Mouse (Mus musculus) CH12.LX (cell line): ENCODE data around the gene Limd1. TPM values are rescaled to one million over a fixed set of nuclear protein-coding genes. Genes with fewer than 3 reads are reported as not detected.

Experiments
- DNase-seq: peaks from one replicate; pipeline ENCODE4 v3.0.0-alpha.2; 2013; ENCODE audit errors: extremely low read depth
- H3K27ac ChIP-seq: 2 replicates; pipeline ENCODE4 v1.5.1; 2012; ENCODE audit warnings: low read depth, mild to moderate bottlenecking, control low read depth, moderate library complexity; ENCODE audit not compliant: insufficient read depth
- H3K27me3 ChIP-seq: replicated peaks from 2 replicates; pipeline ENCODE3; 2012; ENCODE audit warnings: inconsistent platforms
- H3K36me3 ChIP-seq, 2 experiments: replicated peaks in 1 of 2; 2 replicates each; pipeline versions ENCODE3 to v1.6.1; 2012; ENCODE audit warnings: inconsistent platforms in 1 of 2, low read length in 1 of 2, mild to moderate bottlenecking in 1 of 2, mixed read lengths in 1 of 2, moderate library complexity in 1 of 2; ENCODE audit not compliant: control insufficient read depth in 1 of 2, insufficient read depth in 1 of 2
- H3K4me1 ChIP-seq, 2 experiments: 2 replicates each; pipeline ENCODE4 v1.6.1; 2012; ENCODE audit warnings: inconsistent platforms in 1 of 2, moderate library complexity in 1 of 2; ENCODE audit not compliant: insufficient read depth in 2 of 2, control insufficient read depth in 1 of 2
- H3K4me2 ChIP-seq: 2 replicates; pipeline ENCODE4 v1.6.1; 2012; ENCODE audit warnings: low read depth, mild to moderate bottlenecking, control low read depth; ENCODE audit not compliant: poor library complexity, insufficient read depth, severe bottlenecking
- H3K4me3 ChIP-seq, 3 experiments: fragments of 150-350 bp in 1 of 3; sonication (generic) in 1 of 3; replicated peaks in 1 of 3; 2 replicates each; pipeline versions ENCODE3 to v1.5.1; 2011 to 2012; ENCODE audit warnings: low read depth in 2 of 3, low read length in 2 of 3, mild to moderate bottlenecking in 2 of 3, moderate library complexity in 2 of 3, control low read depth in 1 of 3, improper control_type of control experiment in 1 of 3, inconsistent platforms in 1 of 3, mixed read lengths in 1 of 3; ENCODE audit not compliant: poor library complexity in 1 of 3
- H3K79me2 ChIP-seq: replicated peaks from 2 replicates; pipeline ENCODE4 v1.6.1; 2012; ENCODE audit warnings: mild to moderate bottlenecking, moderate library complexity; ENCODE audit not compliant: control insufficient read depth, poor library complexity, insufficient read depth, severe bottlenecking; ENCODE audit errors: extremely low read depth
- H3K9ac ChIP-seq: 2 replicates; pipeline ENCODE4 v1.6.1; 2012; ENCODE audit warnings: low read depth, mild to moderate bottlenecking, control low read depth, moderate library complexity; ENCODE audit not compliant: insufficient read depth
- H3K9me3 ChIP-seq: replicated peaks from 2 replicates; pipeline ENCODE3; 2012; ENCODE audit warnings: low read length, inconsistent platforms, mixed read lengths
- CHD1 ChIP-seq: IDR thresholded peaks from 2 replicates; pipeline ENCODE4 v1.6.1; 2012; ENCODE audit warnings: low read depth, low read length, improper control_type of control experiment, inconsistent platforms
- CHD2 ChIP-seq: IDR thresholded peaks from 2 replicates; pipeline ENCODE4 v1.6.1; 2011; ENCODE audit warnings: low read length, improper control_type of control experiment
- CTCF ChIP-seq, 2 experiments: IDR thresholded peaks in 1 of 2; conservative IDR thresholded peaks in 1 of 2; 2 replicates each; pipeline ENCODE4 v1.5.1; 2011 to 2012; ENCODE audit warnings: low read depth in 2 of 2, low read length in 2 of 2, improper control_type of control experiment in 1 of 2, inconsistent platforms in 1 of 2, mild to moderate bottlenecking in 1 of 2, moderate library complexity in 1 of 2
- ELF1 ChIP-seq: IDR thresholded peaks from 2 replicates; pipeline ENCODE4 v1.6.1; 2014; ENCODE audit warnings: low read depth, mild to moderate bottlenecking, inconsistent platforms, low read length, improper control_type of control experiment
- ETS1 ChIP-seq: conservative IDR thresholded peaks from 2 replicates; pipeline ENCODE4 v1.6.1; 2012; ENCODE audit warnings: low read depth, mild to moderate bottlenecking, inconsistent platforms, low read length, improper control_type of control experiment, moderate library complexity
- MAX ChIP-seq: IDR thresholded peaks from 2 replicates; pipeline ENCODE4 v1.6.1; 2011; ENCODE audit warnings: low read length, improper control_type of control experiment
- MEF2A ChIP-seq: IDR thresholded peaks from 2 replicates; pipeline ENCODE4 v1.6.1; 2014; ENCODE audit warnings: low read depth, mild to moderate bottlenecking, inconsistent platforms, low read length, improper control_type of control experiment, borderline replicate concordance
- MXI1 ChIP-seq: IDR thresholded peaks from 2 replicates; pipeline ENCODE4 v1.6.1; 2011; ENCODE audit warnings: mild to moderate bottlenecking, low read depth, low read length, improper control_type of control experiment
- MYC ChIP-seq: IDR thresholded peaks from 2 replicates; pipeline ENCODE4 v1.6.1; 2011; ENCODE audit warnings: low read depth, mild to moderate bottlenecking, improper control_type of control experiment, low read length
- NRF1 ChIP-seq: IDR thresholded peaks from 2 replicates; pipeline ENCODE4 v1.6.1; 2014; ENCODE audit warnings: low read depth, mild to moderate bottlenecking, inconsistent platforms, low read length, improper control_type of control experiment, moderate library complexity
- POLR2A ChIP-seq: IDR thresholded peaks from 2 replicates; pipeline ENCODE4 v1.6.1; 2011; ENCODE audit warnings: low read depth, mild to moderate bottlenecking, improper control_type of control experiment, low read length
- POLR2AphosphoS2 ChIP-seq: IDR thresholded peaks from 2 replicates; pipeline ENCODE4 v1.6.1; 2011; ENCODE audit warnings: low read depth, low read length, improper control_type of control experiment
- RAD21 ChIP-seq: IDR thresholded peaks from 2 replicates; pipeline ENCODE4 v1.6.1; 2011; ENCODE audit warnings: low read depth, mild to moderate bottlenecking, low read length, improper control_type of control experiment, moderate library complexity
- RCOR1 ChIP-seq: conservative IDR thresholded peaks from 2 replicates; pipeline ENCODE4 v1.6.1; 2012; ENCODE audit warnings: low read depth, mild to moderate bottlenecking, inconsistent platforms, low read length, improper control_type of control experiment
- SMC3 ChIP-seq: IDR thresholded peaks from 2 replicates; pipeline ENCODE4 v1.6.1; 2011; ENCODE audit warnings: low read depth, low read length, improper control_type of control experiment
- TCF12 ChIP-seq: IDR thresholded peaks from 2 replicates; pipeline ENCODE4 v1.6.1; 2014; ENCODE audit warnings: low read depth, mild to moderate bottlenecking, inconsistent platforms, low read length, improper control_type of control experiment
- USF1 ChIP-seq: IDR thresholded peaks from 2 replicates; pipeline ENCODE4 v1.6.1; 2014; ENCODE audit warnings: low read depth, mild to moderate bottlenecking, inconsistent platforms, low read length, improper control_type of control experiment
- ZKSCAN1 ChIP-seq: IDR thresholded peaks from 2 replicates; pipeline ENCODE4 v1.6.1; 2012; ENCODE audit warnings: low read depth, inconsistent platforms, low read length, improper control_type of control experiment, borderline replicate concordance
- dilution Hi-C: fragments of 300-500 bp; cut with MboI; formaldehyde crosslinking; loops from 2 replicates; pipeline ENCODE4 v1.14.3; 2020; ENCODE audit warnings: low sequenced_read_pairs; ENCODE audit not compliant: extremely low pct_unique_long_range_greater_than_20kb, extremely low pct_ligation_motif_present
- in situ Hi-C: fragments of 300-500 bp; cut with MboI; formaldehyde crosslinking; loops from 3 replicates; pipeline ENCODE4 v1.14.3; 2019; ENCODE audit warnings: low sequenced_read_pairs, low pct_ligation_motif_present, low pct_unique_long_range_greater_than_20kb, mixed read lengths
- polyA plus RNA-seq: library from polyadenylated mRNA; unstranded; fragments of >175 nt; gene quantifications from 2 replicates; pipeline ENCODE4 v1.2.1, GENCODE M21; 2012; ENCODE audit warnings: low read depth; ENCODE audit not compliant: insufficient read length
- total RNA-seq, 2 experiments: library from RNA; depleted of rRNA; stranded (reverse); fragments of 300-350 nt in 1 of 2; fragments of >200 nt in 1 of 2; gene quantifications; 2 replicates each; pipeline ENCODE4 v1.2.3; 2012 to 2014

Gene Limd1
- total and polyA plus RNA-seq, 3 experiments: 52.7 to 64.5 (median 60.5) TPM

GRCm38 (mm10) chr9:123506270-123507146 is 28.0 kb downstream of the Limd1 start:
- H3K36me3 ChIP-seq: peaks cover 48 to 78% of the 10 kb centered on the region in 2 experiments
- peak in 1 of 2 experiments; percentile 32; a peak in 2 of 4 replicates for TF ChIP-seq CTCF (conservative IDR thresholded peaks at IDR 0.05 in 1 of 2, IDR thresholded peaks at IDR 0.05 in 1 of 2; ENCODE audit: low read depth in 2 of 2, low read length in 2 of 2)
- no peak for TF ChIP-seq CHD1
- TF ChIP-seq, all 38 proteins: peak for 1
- dilution Hi-C loops: no loop called here

GRCm38 (mm10) chr9:123507380-123507779 is 28.9 kb downstream of the Limd1 start:
- H3K9me3 ChIP-seq: no peaks in the 10 kb centered on the region
- H3K79me2 ChIP-seq: peaks cover 11% of the 10 kb centered on the region
- H3K27me3 ChIP-seq: no peaks in the 10 kb centered on the region
- H3K9ac ChIP-seq: no peak overlapping the region
- peaks cover 16 to 82% of the 10 kb centered on the region in 2 experiments for H3K4me1 ChIP-seq
- H3K4me3 ChIP-seq: no peak overlapping the region
- no peak overlapping the region for H3K4me2 ChIP-seq
- dilution Hi-C loops (no loop called here), in situ Hi-C loops (no loop called here)
- H3K27ac ChIP-seq: no peak overlapping the region
- peaks cover 50 to 80% of the 10 kb centered on the region in 2 experiments for H3K36me3 ChIP-seq
- TF ChIP-seq ZKSCAN1: no peak
- TF ChIP-seq MAX: no peak
- peak in 1 of 2 experiments; percentile 43; a peak in 2 of 4 replicates for TF ChIP-seq CTCF (conservative IDR thresholded peaks at IDR 0.05 in 1 of 2, IDR thresholded peaks at IDR 0.05 in 1 of 2; ENCODE audit: low read depth in 2 of 2, low read length in 2 of 2)
- no peak for TF ChIP-seq MYC
- peak; percentile 26 for TF ChIP-seq RAD21
- TF ChIP-seq CHD2: no peak
- TF ChIP-seq MEF2A: no peak
- TF ChIP-seq NRF1: no peak
- TF ChIP-seq POLR2A: no peak
- no peak for TF ChIP-seq POLR2AphosphoS2
- TF ChIP-seq ELF1: no peak
- TF ChIP-seq TCF12: no peak
- no peak for TF ChIP-seq RCOR1
- no peak for TF ChIP-seq MXI1
- TF ChIP-seq USF1: no peak
- TF ChIP-seq ETS1: no peak
- TF ChIP-seq SMC3: no peak
- TF ChIP-seq, all 38 proteins: peak for 2
- no peak for DNase-seq

More at GRCm38 (mm10) chr9:123506270-123507146, 28.0 kb downstream of the Limd1 start:
- H3K4me3 ChIP-seq: no peak overlapping the region
- H3K4me2 ChIP-seq: no peak overlapping the region
- peaks cover 11% of the 10 kb centered on the region for H3K79me2 ChIP-seq
- no peak overlapping the region for H3K9ac ChIP-seq
- no peaks in the 10 kb centered on the region for H3K9me3 ChIP-seq
- DNase-seq: no peak
- no peak overlapping the region for H3K27ac ChIP-seq
- in situ Hi-C loops: no loop called here
- peaks cover 16 to 90% of the 10 kb centered on the region in 2 experiments for H3K4me1 ChIP-seq
- no peaks in the 10 kb centered on the region for H3K27me3 ChIP-seq
